Mouse (Mus musculus) brain, embryonic 14.5 days (tissue): ENCODE measurements around the gene Fgfrl1. TPM values are rescaled to one million over a fixed set of nuclear protein-coding genes. Genes with fewer than 3 reads are reported as not detected.

Experiments used
- DNase-seq: peaks from one replicate; pipeline ENCODE4 v3.0.0-alpha.2; 2011; ENCODE audit warnings: low read depth
- CTCF ChIP-seq: fragments of 200-500 bp; IDR thresholded peaks from 2 replicates; pipeline ENCODE4 v1.5.1; 2012; ENCODE audit warnings: inconsistent platforms, mild to moderate bottlenecking, moderate library complexity, borderline replicate concordance; ENCODE audit not compliant: insufficient read depth, insufficient read length; ENCODE audit errors: extremely low read depth
- POLR2A ChIP-seq: fragments of 200-500 bp; IDR thresholded peaks from 2 replicates; pipeline ENCODE4 v1.6.1; 2012; ENCODE audit warnings: mild to moderate bottlenecking, inconsistent platforms, borderline replicate concordance; ENCODE audit not compliant: poor library complexity, insufficient read depth, insufficient read length, severe bottlenecking; ENCODE audit errors: extremely low read depth
- polyA plus RNA-seq: library from polyadenylated mRNA; depleted of rRNA; stranded (reverse); fragments of >200 nt; gene quantifications from 2 replicates; pipeline ENCODE4 v1.2.3, GENCODE M21; 2012

Gene Fgfrl1
- polyA plus RNA-seq, 1 experiment, result 18.1 TPM

GRCm38 (mm10) chr5:108670785-108671184, 21.4 kb upstream of the Fgfrl1 start:
- peak; percentile 32 for DNase-seq
- peak; percentile 37; the same call in 1 of the 2 replicates for TF ChIP-seq CTCF
- no peak for TF ChIP-seq POLR2A

DNA sequence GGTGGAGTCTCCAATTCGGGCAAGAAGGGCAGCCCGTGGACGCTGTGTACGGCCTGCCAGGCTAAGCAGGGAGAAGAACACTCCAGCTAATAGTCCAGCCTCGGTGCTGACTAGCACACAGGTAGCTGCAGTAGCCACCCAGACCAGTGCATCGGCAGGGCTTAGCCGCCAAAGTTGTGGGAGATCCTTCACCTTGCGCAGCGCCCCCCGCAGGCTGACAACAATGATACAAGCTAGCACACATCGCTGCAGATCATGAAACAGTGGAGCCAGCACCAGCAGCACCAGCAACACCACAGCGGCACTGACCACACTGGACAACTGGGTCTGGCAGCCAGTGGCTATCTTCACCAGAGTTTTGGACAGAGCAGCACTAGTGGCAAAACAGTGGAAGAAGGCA, 20.4 kb upstream of the Fgfrl1 start:
- no peak for TF ChIP-seq POLR2A
- no peak for TF ChIP-seq CTCF
- DNase-seq, result no peak

GRCm38 (mm10) chr5:108674624-108675023, 17.6 kb upstream of the Fgfrl1 start:
- no peak for TF ChIP-seq POLR2A
- no peak for DNase-seq

DNA sequence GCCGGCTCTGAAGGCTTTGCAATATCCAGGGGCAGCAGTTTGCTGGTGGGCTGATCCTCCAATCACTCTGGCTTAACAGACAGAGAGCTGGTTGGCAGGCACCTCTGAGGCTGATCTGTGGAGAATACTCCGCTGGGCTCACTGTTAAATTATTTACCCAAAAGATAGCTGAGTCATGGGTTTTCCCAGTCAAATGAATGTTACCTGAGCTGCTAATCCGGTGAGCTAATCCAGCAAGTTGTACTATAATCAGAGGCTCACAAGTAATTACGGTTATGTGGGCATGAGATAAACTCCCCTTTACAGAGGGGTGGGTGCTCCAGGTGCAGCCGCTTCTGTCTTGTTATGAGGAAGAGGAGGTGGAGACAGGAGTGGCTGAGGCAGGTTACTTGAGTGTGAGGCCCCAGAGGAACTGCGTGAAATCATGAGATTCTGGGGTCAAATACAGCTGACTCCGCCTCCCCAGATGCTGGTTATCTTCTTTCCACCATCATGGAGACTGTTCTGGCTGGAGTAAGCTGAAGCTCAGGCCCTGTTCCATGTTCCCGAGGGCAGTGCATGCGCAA, 16.8 kb upstream of the Fgfrl1 start, which contains the start of gene Slc26a1:
Slc26a1 (minus strand) TSS at position 319 of the 566 bp plus-strand sequence.
- DNase-seq, result no peak
- TF ChIP-seq CTCF (no peak), POLR2A (no peak)

- TF ChIP-seq CTCF (no peak), POLR2A (no peak)
- no peak for DNase-seq
These were observed 15.2 kb upstream of the Fgfrl1 start for GRCm38 (mm10) chr5:108676772-108677498.

DNA sequence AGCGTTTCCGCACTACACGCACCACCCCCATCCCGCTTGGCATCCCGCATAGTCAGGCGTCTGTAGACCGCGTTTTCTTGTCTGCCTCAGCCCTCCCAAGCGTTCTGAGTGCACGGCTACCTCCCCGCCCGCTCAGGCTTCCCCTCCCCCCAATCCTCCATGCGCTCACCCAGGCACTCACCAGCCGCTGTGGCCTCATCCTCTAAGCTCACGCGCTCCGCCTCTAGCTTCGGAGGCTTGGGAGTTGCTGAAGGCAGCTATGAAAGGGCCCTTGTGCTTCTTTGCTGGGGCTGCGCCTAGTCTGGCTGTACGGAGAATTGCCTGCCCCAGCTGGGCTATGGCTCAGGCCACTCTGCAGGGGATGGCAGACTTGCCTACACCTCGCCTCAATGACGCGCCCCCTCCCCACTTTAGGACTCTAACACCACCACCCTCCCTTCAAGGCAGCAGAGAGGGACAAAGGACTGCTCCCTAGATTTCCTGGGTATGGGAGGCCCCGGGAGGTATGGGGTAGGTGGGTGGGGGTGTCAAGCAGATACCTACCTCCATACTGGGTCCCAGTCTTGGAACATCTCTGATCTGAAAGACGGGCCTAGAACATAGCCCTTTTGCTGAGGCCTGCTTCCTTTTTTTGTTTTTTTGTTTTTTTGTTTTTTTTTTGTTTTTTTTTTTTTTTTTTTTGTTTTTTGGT, 14.4 kb upstream of the Fgfrl1 start:
- DNase-seq, result peak; percentile 94
- TF ChIP-seq CTCF (no peak), POLR2A (peak; percentile 7; the same call in 1 of the 2 replicates)

DNA sequence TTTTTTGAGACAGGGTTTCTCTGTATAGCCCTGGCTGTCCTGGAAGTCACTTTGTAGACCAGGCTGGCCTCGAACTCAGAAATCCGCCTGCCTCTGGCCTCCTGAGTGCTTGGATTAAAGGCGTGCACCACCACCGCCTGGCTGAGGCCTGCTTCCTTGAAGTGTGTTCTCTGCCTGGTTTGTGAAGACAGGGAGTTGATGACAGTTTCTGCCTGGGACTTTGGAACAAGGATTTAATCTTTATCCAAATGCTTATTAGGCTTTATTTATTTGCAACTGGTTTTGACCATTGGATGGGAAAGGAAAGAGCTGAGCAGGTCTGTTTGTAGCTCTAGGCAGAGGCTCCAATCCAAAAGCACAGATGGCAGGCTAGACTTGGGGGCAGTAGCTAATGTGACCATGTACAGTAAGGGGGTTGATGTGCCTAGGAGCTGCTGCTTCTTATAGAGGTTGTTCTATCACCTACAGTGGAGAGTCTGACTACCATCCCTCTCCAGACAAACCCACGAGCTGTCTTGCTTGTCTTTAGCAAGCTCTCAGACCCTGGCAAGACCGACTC, 13.8 kb upstream of the Fgfrl1 start:
- no peak for TF ChIP-seq CTCF
- no peak for TF ChIP-seq POLR2A
- DNase-seq, result no peak

DNA sequence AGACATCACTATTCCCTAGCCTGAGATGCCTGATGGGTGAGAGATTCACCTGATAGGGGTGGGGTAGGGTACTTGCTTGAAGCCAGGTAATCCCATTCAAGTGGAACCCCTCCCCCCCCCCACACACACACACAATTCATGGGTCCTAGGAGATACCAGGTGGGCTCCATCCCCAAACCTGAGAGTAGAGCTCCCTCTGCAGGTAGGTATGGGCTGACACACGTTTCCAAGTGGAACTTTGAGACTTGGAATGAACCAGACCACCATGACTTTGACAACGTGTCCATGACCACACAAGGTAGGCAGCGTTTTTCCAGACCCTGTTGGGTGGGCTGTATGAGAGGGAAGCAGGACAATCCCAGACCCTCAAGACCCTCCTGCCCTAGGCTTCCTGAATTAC, 12.3 kb upstream of the Fgfrl1 start:
- no peak for DNase-seq
- no peak for TF ChIP-seq POLR2A
- TF ChIP-seq CTCF, result peak; percentile 19; the same call in 1 of the 2 replicates

GRCm38 (mm10) chr5:108680871-108681270, 11.3 kb upstream of the Fgfrl1 start:
- TF ChIP-seq POLR2A (no peak), CTCF (no peak)
- DNase-seq, result no peak

DNA sequence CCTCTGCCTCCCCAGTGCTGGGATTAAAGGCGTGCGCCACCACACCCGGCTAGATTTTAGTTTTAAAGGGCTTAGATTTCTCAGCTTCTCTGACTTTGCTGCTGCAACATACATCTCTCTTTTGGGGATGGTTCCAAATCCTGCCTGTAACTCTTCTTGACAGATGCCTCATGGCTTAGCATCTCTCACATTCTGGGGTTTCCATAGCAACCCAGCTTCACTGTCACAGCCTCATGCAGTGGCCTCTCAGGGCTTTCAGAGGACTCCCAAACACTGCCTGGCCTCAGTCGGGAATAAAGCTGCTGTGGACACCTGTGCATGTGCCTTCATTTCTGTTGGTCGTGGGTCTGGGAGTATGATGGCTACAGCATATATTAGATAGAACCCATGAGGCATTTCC, 3.1 kb upstream of the Fgfrl1 start:
- DNase-seq, result peak; percentile 76
- no peak for TF ChIP-seq POLR2A
- TF ChIP-seq CTCF, result no peak

- TF ChIP-seq POLR2A (no peak), CTCF (0 out of 2 replicates have a peak, but pooled peaks have one; percentile 1)
- no peak for DNase-seq
These were observed 1.0 kb upstream of the Fgfrl1 start for GRCm38 (mm10) chr5:108691152-108691551.
